Mouse (Mus musculus): Measurements from ENCODE around the gene Hist2h2ac. TPM values are rescaled to one million over a fixed set of nuclear protein-coding genes. Genes with fewer than 3 reads are reported as not detected.

Hist2h2ac gene
- polyA plus RNA-seq, 1 experiment, result 1.9 TPM

GRCm38 (mm10) chr3:96237904-96238511 lies 17.3 kb upstream of the Hist2h2ac start:
- Histone ChIP-seq H3K79me2 (ENCODE audit: control insufficient read depth, insufficient read depth) (no peaks in the 10 kb centered on the region), H3K79me3 (ENCODE audit: low read depth) (no peaks in the 10 kb centered on the region), H3ac (ENCODE audit: control insufficient read depth, insufficient read length, low read depth) (peak overlapping the region; percentile 68), H3K4me3 (ENCODE audit: insufficient read depth, poor library complexity, severe bottlenecking) (peak overlapping the region; percentile 42), H3K27me3 (ENCODE audit: control insufficient read depth, insufficient read depth, insufficient read length) (no peaks in the 10 kb centered on the region), H3K36me3 (ENCODE audit: control insufficient read depth, insufficient read depth) (no peaks in the 10 kb centered on the region)
- TF ChIP-seq FOSL1 (IDR thresholded peaks at IDR 0.05; ENCODE audit: insufficient read depth, low read length, poor library complexity, severe bottlenecking) (no peak), USF1 (IDR thresholded peaks at IDR 0.05; ENCODE audit: low read depth) (no peak), MYOG (IDR thresholded peaks at IDR 0.05; ENCODE audit: control insufficient read depth, extremely low read depth, insufficient read length) (no peak), MAX (IDR thresholded peaks at IDR 0.05) (no peak), MYOD1 (IDR thresholded peaks at IDR 0.05; ENCODE audit: control insufficient read depth, insufficient read length, low read depth) (no peak), CTCF (IDR thresholded peaks at IDR 0.05; ENCODE audit: control insufficient read depth, insufficient read depth, insufficient read length) (no peak), CEBPB (IDR thresholded peaks at IDR 0.05; ENCODE audit: low read depth) (no peak)

- Histone ChIP-seq H3K27me3 (ENCODE audit: control insufficient read depth, insufficient read depth, insufficient read length) (no peaks in the 10 kb centered on the region), H3K79me3 (ENCODE audit: low read depth) (no peaks in the 10 kb centered on the region), H3ac (ENCODE audit: control insufficient read depth, insufficient read length, low read depth) (peak overlapping the region; percentile 68)
Observed at GRCm38 (mm10) chr3:96237335-96237903, 16.7 kb upstream of the Hist2h2ac start.

GRCm38 (mm10) chr3:96236834-96237334 lies 16.2 kb upstream of the Hist2h2ac start:
- Histone ChIP-seq H3ac (ENCODE audit: control insufficient read depth, insufficient read length, low read depth) (peak overlapping the region; percentile 68), H3K79me2 (ENCODE audit: control insufficient read depth, insufficient read depth) (no peaks in the 10 kb centered on the region), H3K27me3 (ENCODE audit: control insufficient read depth, insufficient read depth, insufficient read length) (no peaks in the 10 kb centered on the region), H3K4me3 (ENCODE audit: insufficient read depth, poor library complexity, severe bottlenecking) (peak overlapping the region; percentile 7), H3K36me3 (ENCODE audit: control insufficient read depth, insufficient read depth) (no peaks in the 10 kb centered on the region), H3K79me3 (ENCODE audit: low read depth) (no peaks in the 10 kb centered on the region)
- TF ChIP-seq CEBPB (IDR thresholded peaks at IDR 0.05; ENCODE audit: low read depth), result no peak
- no peak for TF ChIP-seq FOSL1 (IDR thresholded peaks at IDR 0.05; ENCODE audit: insufficient read depth, low read length, poor library complexity, severe bottlenecking)
- TF ChIP-seq CTCF (IDR thresholded peaks at IDR 0.05; ENCODE audit: control insufficient read depth, insufficient read depth, insufficient read length), result no peak
- TF ChIP-seq MAX (IDR thresholded peaks at IDR 0.05), result no peak
- no peak for TF ChIP-seq MYOD1 (IDR thresholded peaks at IDR 0.05; ENCODE audit: control insufficient read depth, insufficient read length, low read depth)
- no peak for TF ChIP-seq MYOG (IDR thresholded peaks at IDR 0.05; ENCODE audit: control insufficient read depth, extremely low read depth, insufficient read length)
- TF ChIP-seq USF1 (IDR thresholded peaks at IDR 0.05; ENCODE audit: low read depth), result no peak

More at GRCm38 (mm10) chr3:96237335-96237903, 16.7 kb upstream of the Hist2h2ac start:
- TF ChIP-seq MYOG (IDR thresholded peaks at IDR 0.05; ENCODE audit: control insufficient read depth, extremely low read depth, insufficient read length), result no peak
- TF ChIP-seq MAX (IDR thresholded peaks at IDR 0.05), result no peak
- TF ChIP-seq CEBPB (IDR thresholded peaks at IDR 0.05; ENCODE audit: low read depth), result no peak
- TF ChIP-seq CTCF (IDR thresholded peaks at IDR 0.05; ENCODE audit: control insufficient read depth, insufficient read depth, insufficient read length), result no peak
- no peak for TF ChIP-seq MYOD1 (IDR thresholded peaks at IDR 0.05; ENCODE audit: control insufficient read depth, insufficient read length, low read depth)
- no peak for TF ChIP-seq FOSL1 (IDR thresholded peaks at IDR 0.05; ENCODE audit: insufficient read depth, low read length, poor library complexity, severe bottlenecking)
- no peak for TF ChIP-seq USF1 (IDR thresholded peaks at IDR 0.05; ENCODE audit: low read depth)
- Histone ChIP-seq H3K4me3 (ENCODE audit: insufficient read depth, poor library complexity, severe bottlenecking) (peak overlapping the region; percentile 42), H3K79me2 (ENCODE audit: control insufficient read depth, insufficient read depth) (no peaks in the 10 kb centered on the region), H3K36me3 (ENCODE audit: control insufficient read depth, insufficient read depth) (no peaks in the 10 kb centered on the region)

GRCm38 (mm10) chr3:96235836-96236235 lies 15.2 kb upstream of the Hist2h2ac start:
- Histone ChIP-seq H3K79me2 (ENCODE audit: control insufficient read depth, insufficient read depth) (no peaks in the 10 kb centered on the region), H3K4me3 (ENCODE audit: insufficient read depth, poor library complexity, severe bottlenecking) (no peak overlapping the region), H3K27me3 (ENCODE audit: control insufficient read depth, insufficient read depth, insufficient read length) (no peaks in the 10 kb centered on the region), H3K36me3 (ENCODE audit: control insufficient read depth, insufficient read depth) (no peaks in the 10 kb centered on the region), H3ac (ENCODE audit: control insufficient read depth, insufficient read length, low read depth) (no peak overlapping the region), H3K79me3 (ENCODE audit: low read depth) (no peaks in the 10 kb centered on the region)
- TF ChIP-seq MAX (IDR thresholded peaks at IDR 0.05) (no peak), CTCF (IDR thresholded peaks at IDR 0.05; ENCODE audit: control insufficient read depth, insufficient read depth, insufficient read length) (no peak), MYOG (IDR thresholded peaks at IDR 0.05; ENCODE audit: control insufficient read depth, extremely low read depth, insufficient read length) (no peak), FOSL1 (IDR thresholded peaks at IDR 0.05; ENCODE audit: insufficient read depth, low read length, poor library complexity, severe bottlenecking) (no peak), MYOD1 (IDR thresholded peaks at IDR 0.05; ENCODE audit: control insufficient read depth, insufficient read length, low read depth) (no peak), CEBPB (IDR thresholded peaks at IDR 0.05; ENCODE audit: low read depth) (no peak)

GRCm38 (mm10) chr3:96234914-96235313 lies 14.2 kb upstream of the Hist2h2ac start:
- Histone ChIP-seq H3K79me2 (ENCODE audit: control insufficient read depth, insufficient read depth) (no peaks in the 10 kb centered on the region), H3K79me3 (ENCODE audit: low read depth) (no peaks in the 10 kb centered on the region), H3K27me3 (ENCODE audit: control insufficient read depth, insufficient read depth, insufficient read length) (no peaks in the 10 kb centered on the region), H3ac (ENCODE audit: control insufficient read depth, insufficient read length, low read depth) (no peak overlapping the region), H3K4me3 (ENCODE audit: insufficient read depth, poor library complexity, severe bottlenecking) (no peak overlapping the region), H3K36me3 (ENCODE audit: control insufficient read depth, insufficient read depth) (no peaks in the 10 kb centered on the region)
- TF ChIP-seq MYOG (IDR thresholded peaks at IDR 0.05; ENCODE audit: control insufficient read depth, extremely low read depth, insufficient read length) (no peak), MAX (IDR thresholded peaks at IDR 0.05) (no peak), USF1 (IDR thresholded peaks at IDR 0.05; ENCODE audit: low read depth) (no peak), CTCF (IDR thresholded peaks at IDR 0.05; ENCODE audit: control insufficient read depth, insufficient read depth, insufficient read length) (no peak), CEBPB (IDR thresholded peaks at IDR 0.05; ENCODE audit: low read depth) (no peak), FOSL1 (IDR thresholded peaks at IDR 0.05; ENCODE audit: insufficient read depth, low read length, poor library complexity, severe bottlenecking) (no peak), MYOD1 (IDR thresholded peaks at IDR 0.05; ENCODE audit: control insufficient read depth, insufficient read length, low read depth) (no peak)
